Mouse (Mus musculus): ENCODE measurements around the gene Nell1. TPM values are rescaled to one million over a fixed set of nuclear protein-coding genes. Genes with fewer than 3 reads are reported as not detected.

Gene Nell1
- total RNA-seq, 2 experiments from 2014 or later: 0.10 TPM; not detected in 1

DNA sequence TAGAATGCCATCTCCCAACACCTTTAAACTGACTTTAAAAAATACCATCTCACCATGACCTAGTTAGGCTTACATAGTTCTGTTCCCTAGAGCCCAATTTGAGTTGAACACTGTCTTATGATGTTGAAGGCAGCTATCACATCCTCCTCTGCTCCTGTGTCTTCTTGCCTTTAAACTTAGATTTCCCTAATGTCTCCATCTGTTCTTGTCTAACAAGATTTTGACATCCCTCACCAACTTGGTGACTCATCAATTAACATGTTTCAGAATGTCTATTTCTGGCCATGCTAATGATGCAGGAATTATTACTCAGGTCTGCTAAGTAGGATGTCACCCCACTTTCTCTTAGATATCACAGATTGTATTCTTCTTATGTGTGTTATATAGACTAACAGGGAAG, 532.4 kb downstream of the Nell1 start:
- intact Hi-C loops (cut with DNase I): no loop called here

DNA sequence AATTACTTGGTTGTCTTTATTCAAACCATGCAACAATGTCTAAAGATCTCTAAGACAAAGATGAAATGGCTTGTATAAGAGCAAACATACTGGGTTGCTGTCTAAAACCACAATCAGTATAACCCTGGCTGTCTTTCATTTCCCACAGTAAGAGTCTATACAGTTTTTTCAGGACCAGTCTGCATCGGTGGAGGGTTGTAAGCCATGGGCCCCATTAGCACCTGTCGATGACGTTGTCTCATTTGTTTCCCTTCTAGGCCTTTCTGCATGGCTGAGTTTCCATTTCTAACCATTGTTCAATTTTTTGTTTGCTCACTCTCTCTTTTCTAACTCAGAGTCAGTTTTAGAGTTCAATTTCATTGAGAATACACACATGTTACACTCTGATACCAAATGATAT, 540.2 kb downstream of the Nell1 start:
- no peak for DNase-seq
- intact Hi-C loops (cut with DNase I): no loop called here

More for the DNA sequence above, 532.4 kb downstream of the Nell1 start:
- no peak for DNase-seq

GRCm38 (mm10) chr7:50516681-50517080, 542.0 kb downstream of the Nell1 start:
- intact Hi-C loops (cut with DNase I): no loop called here
- DNase-seq: no peak

- intact Hi-C loops (cut with DNase I): no loop called here
- DNase-seq: no peak
Observed at GRCm38 (mm10) chr7:50543373-50543772, 568.7 kb downstream of the Nell1 start.

DNA sequence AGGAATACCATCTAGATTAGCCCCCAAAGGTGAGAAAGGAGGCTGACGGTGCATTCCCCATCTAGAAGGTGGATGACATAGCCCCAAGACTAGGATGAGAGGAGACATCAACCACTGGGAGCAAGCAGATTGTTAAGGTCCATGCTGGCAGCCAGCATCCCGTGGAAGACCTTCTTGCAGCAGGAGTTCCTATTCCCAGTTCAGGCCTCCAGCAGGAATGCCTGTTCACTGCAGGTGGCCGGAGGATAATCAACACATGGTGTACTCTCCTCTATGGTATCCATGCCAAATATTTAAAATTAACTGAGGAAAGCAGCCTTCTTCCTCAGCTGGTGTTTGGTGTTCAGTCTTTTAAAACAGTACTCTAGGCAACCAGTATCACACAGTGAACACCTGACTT, 574.9 kb downstream of the Nell1 start:
- intact Hi-C loops (cut with DNase I): no loop called here
- DNase-seq: no peak

DNA sequence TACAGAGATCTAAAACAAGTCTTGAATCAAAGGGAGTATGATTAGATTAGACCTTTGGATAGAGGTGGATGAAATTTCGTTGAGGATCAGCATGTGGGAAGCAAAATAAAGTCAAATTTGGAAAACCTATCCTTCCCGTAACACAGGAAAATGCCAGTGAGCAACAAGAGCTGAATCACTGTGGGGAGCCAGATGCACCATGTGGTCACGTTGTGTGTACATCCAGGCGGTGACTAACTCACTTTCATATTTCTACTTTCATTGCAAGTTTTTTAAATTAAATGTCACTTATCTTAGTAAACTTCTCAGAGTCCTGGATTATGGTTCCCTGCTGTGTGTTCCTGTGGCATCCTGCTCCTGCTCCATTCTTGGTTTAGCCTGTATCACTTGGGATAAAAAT, 576.8 kb downstream of the Nell1 start:
- no peak for DNase-seq
- intact Hi-C loops (cut with DNase I): no loop called here

GRCm38 (mm10) chr7:50562708-50563107, 588.0 kb downstream of the Nell1 start:
- intact Hi-C loops (cut with DNase I): no loop called here
- no peak for DNase-seq

GRCm38 (mm10) chr7:50573841-50574240, 599.2 kb downstream of the Nell1 start:
- DNase-seq: no peak
- intact Hi-C loops (cut with DNase I): no loop called here

GRCm38 (mm10) chr7:50588642-50589424, 614.2 kb downstream of the Nell1 start:
- no peak for DNase-seq
- intact Hi-C loops (cut with DNase I): no loop called here

- intact Hi-C loops (cut with DNase I): no loop called here
- no peak for DNase-seq
Observed at GRCm38 (mm10) chr7:50598890-50599289, 624.2 kb downstream of the Nell1 start, which contains the start of gene 4933405O20Rik. Gene 4933405O20Rik, plus strand, starts transcription at chr7:50599190.

DNA sequence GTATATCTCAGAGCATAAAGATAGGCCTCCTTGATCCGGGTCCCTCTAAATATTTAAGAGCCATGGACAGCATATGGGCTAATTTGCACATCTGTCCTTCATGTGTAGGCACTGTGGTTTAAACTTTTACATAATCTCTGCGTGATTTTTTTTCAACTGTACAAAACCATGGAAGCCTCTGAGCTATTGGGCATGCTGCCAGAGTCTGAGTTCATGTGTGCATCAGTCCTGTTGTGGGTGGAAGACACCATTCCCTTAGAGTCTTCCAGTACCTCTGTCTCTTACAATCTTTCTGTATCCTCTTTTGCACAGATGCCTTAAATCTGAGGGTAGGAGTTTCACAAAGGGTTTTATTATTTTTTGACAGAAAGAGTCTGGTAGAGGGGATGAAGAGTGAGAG, 639.4 kb downstream of the Nell1 start:
- no peak for DNase-seq
- intact Hi-C loops (cut with DNase I): no loop called here

GRCm38 (mm10) chr7:50629186-50629585, 654.5 kb downstream of the Nell1 start:
- intact Hi-C loops (cut with DNase I): no loop called here
- no peak for DNase-seq

DNA sequence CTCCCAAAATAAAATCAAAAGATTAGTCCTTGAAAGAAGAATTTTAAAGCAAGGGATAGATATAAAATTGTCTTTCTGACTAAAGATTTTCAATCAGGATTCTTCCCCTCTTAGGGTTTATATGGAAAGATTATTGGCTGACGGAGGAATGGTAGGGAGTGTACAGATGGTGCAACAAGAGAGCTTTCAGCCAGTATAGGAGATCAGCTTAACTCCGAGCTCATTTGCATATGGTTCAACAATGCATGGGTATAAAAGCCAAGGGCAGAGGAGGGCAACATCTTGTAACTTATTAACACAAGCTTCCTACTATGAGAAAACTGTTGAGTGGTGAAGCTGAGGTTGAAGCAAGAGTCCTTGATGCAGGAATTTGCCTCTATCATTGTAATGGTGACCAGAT, 658.5 kb downstream of the Nell1 start:
- DNase-seq: no peak
- intact Hi-C loops (cut with DNase I): no loop called here

DNA sequence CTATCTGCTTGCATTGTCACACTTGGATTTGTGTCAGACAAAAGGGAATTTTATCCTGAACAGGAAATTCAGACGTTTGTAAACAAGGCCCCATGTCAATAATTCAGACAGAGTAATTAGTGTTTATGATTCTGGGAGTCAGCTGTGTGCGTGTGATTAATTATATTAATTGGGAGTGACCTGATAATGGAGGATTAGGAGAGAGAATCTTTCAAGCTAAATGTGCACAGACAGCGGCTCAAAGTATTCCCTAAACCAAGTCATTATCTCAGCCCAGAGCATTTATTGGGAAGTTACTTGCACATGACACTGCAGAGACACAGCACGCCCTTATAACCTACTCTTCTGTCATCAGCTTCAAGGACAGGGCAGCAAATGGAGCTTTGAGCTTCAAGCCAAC, 697.6 kb downstream of the Nell1 start:
- intact Hi-C loops (cut with DNase I): no loop called here
- no peak for DNase-seq

DNA sequence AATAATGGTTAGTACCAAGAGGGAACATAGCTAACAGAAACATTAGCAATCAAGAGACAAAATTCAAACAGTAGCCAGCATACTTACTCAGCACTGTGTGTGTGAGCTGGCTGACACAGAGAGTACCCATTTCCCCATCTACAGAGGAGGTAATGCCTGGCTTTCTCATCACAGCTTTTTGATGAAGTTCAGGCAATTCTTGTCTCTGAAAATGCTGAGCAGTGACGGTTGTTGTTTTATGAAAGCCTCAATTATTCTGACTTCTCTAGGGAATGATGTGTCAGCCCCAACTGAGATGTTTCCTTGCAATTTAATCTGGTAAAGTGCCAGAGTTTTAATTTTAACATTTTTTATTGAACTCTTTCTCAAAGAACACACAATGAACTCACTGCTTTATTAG, 700.8 kb downstream of the Nell1 start:
- intact Hi-C loops (cut with DNase I): no loop called here
- no peak for DNase-seq

DNA sequence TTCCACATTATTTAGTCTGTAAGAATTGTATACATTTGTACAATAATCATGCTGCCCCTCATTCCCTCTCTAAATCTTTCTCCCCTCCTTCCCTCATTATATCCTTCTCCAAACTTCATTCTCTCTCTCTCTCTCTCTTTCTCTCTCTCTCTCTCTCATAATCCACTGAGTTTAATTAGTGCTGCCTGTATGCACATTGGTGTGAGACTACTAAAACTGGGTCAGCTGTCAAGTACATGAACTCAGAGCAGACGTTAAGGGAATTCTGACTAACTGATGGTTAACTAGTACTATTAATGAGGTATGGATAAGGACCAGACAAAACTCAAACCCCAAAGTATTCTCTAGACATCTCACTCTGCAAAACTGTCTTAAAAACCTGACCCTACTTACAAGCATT, 702.8 kb downstream of the Nell1 start:
- no peak for DNase-seq
- intact Hi-C loops (cut with DNase I): no loop called here

DNA sequence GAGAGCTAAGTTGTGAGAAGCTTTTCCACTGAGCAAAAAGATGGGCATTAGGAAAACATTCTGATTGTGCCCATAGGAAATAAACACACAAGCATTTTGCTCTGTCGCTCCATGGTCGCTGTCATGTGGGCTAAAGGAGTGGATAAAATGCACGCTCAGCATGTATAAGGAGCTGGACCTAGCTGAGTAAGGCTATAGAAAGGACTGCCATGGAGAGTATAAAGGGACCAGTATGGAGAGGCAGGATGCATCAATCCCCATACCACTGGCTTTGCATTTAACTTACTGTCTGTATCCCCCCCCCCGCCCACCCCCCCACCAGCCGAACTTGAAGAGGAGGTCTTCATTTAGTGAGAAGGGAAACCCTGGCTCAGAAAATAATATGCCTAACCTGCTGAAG, 711.7 kb downstream of the Nell1 start:
- intact Hi-C loops (cut with DNase I): no loop called here
- no peak for DNase-seq

DNA sequence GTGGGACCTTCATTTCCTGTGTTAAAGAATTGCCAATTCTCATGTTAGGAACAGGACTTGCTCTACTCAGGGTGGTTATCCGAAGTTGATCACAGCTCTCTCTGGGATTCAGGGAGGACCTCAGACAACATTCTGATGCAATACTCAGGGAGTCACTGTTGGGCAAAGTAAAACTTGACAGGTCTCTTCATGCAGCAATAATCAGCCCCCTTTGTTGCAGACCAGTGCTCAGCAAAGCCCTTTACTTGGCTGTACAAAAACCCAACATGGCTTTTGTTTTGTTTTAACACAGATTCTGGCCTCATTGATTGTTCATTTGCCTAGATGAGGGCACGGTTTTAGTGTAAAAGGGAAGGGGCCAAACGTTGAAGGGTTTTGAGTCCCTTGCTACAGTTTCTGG, 750.5 kb downstream of the Nell1 start:
- intact Hi-C loops (cut with DNase I): no loop called here
- no peak for DNase-seq

DNA sequence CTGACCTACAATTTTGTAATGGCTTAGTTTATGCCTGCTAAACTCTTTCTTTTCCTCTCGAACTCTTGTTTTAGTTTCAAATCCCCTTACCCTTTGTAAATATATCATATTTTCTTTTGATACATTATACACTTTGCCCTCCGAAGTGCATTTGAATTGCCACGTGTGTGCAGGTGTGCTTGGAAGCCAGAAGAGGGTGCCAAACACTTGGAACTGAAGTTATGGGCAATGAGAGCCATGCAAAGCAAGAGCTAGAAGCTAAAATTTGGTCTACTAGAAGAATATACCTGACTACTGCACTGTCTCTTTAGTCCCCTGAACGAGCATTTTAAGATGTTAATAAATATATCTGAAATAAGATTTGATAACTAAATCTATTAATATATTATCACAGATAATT, 756.3 kb downstream of the Nell1 start:
- intact Hi-C loops (cut with DNase I): no loop called here
- DNase-seq: no peak

DNA sequence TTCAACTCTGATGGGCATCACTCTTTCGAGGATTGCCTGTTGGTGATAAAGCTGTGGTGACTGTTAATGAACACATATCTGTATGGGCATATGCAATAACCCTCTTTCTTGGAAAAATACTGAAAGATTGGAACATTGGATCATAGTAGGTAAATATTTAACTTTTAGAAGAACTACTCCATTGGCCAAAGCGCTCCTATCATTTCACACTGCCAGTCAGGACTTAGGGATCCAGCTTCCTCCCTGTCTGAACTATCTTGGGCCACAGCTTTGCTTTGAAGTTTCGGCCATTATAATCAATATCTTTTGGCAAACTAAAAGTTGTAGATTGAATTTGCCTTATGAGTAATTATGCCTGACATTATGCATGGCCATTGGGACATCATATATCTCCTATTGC, 780.9 kb downstream of the Nell1 start:
- intact Hi-C loops (cut with DNase I): no loop called here
- no peak for DNase-seq

DNA sequence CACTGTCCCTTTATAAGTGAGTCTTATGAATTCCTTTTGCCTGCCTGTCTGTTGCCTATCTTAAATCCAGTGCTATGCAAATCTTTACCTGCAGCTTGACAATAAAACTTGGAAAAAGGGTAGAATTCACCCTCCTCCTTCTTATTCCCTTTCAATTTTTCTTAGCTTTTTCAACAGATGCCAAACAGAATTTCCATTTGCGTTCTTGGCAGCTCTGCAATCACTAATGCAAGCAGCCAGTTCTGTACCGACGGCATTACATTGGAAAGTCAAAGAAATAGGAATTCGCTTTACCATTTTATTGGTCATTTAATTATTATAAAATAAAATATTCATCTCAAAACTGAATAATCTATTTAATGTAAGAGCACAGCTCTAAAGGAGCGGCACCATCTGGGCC, 781.7 kb downstream of the Nell1 start:
- DNase-seq: no peak
- intact Hi-C loops (cut with DNase I): no loop called here

DNA sequence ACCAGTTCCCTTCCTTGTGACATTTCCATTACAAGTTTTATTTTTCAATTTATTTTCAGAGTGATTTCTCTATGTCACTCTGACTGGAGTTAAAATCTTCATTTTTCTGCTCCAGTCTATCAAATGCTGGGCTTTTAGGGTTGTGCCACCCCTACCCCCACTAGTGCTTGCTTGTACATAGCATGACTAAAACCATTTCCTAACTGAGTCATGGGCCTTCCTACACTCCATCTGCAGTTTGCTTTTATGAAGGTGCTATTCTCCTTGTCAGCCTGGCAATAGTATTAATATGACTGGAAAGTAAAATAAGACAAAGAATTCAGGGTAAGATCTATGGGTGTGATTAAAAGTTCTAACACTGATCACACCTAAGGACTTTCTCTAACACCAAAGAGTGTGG, 798.9 kb downstream of the Nell1 start:
- DNase-seq: no peak
- intact Hi-C loops (cut with DNase I): no loop called here

DNA sequence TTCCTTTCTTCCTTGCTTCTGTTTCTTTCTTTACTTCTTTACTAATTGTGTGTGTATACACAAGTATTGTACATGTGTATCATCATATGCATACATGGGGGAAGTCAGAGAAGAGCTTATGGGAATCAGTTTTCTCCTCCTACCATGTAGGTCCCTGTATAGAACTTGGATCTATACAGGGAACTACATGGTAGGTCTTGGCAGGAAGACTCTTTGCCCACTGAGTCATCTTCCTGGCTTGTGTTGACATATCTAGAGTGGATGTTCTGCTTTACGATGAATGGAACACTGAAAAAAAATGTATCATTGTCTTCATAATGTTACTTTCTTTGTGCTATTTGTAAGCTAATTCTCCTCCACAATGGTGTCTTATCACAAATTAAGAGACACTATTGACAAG, 806.4 kb downstream of the Nell1 start:
- no peak for DNase-seq
- intact Hi-C loops (cut with DNase I): no loop called here
